Mouse (Mus musculus) MEL (cell line): ENCODE results near the gene Lims1. TPM values are rescaled to one million over a fixed set of nuclear protein-coding genes. Genes with fewer than 3 reads are reported as not detected.

Experiments used
- DNase-seq: peaks from one replicate; pipeline ENCODE4 v3.0.0; 2011; ENCODE audit warnings: low read depth, low spot score
- H3K27ac ChIP-seq: 2 replicates; pipeline ENCODE4 v1.5.1; 2012; ENCODE audit warnings: low read depth, mild to moderate bottlenecking, control low read depth, low read length, moderate library complexity; ENCODE audit not compliant: control insufficient read depth
- H3K27me3 ChIP-seq, 2 experiments: fragments of 150-350 bp in 1 of 2; sonication (generic) in 1 of 2; 2 replicates each; pipeline ENCODE4 v1.6.1; 2012; ENCODE audit warnings: low read length in 2 of 2, mild to moderate bottlenecking in 2 of 2, improper control_type of control experiment in 1 of 2, moderate library complexity in 1 of 2; ENCODE audit not compliant: insufficient read depth in 2 of 2, control insufficient read depth in 1 of 2
- H3K36me3 ChIP-seq, 2 experiments: 2 replicates each; pipeline ENCODE4 v1.6.1; 2012 to 2014; ENCODE audit warnings: low read length in 2 of 2, improper control_type of control experiment in 1 of 2, inconsistent platforms in 1 of 2, mild to moderate bottlenecking in 1 of 2; ENCODE audit not compliant: insufficient read depth in 2 of 2, control insufficient read depth in 1 of 2
- H3K4me1 ChIP-seq, 2 experiments: fragments of 150-350 bp in 1 of 2; sonication (generic) in 1 of 2; 2 replicates each; pipeline ENCODE4 v1.6.1; 2012; ENCODE audit warnings: low read length in 2 of 2, improper control_type of control experiment in 1 of 2, mild to moderate bottlenecking in 1 of 2; ENCODE audit not compliant: insufficient read depth in 2 of 2, control insufficient read depth in 1 of 2
- H3K4me3 ChIP-seq, 2 experiments: fragments of 150-350 bp in 1 of 2; sonication (generic) in 1 of 2; 2 replicates each; pipeline ENCODE4 v1.5.1; 2012; ENCODE audit warnings: low read depth in 2 of 2, low read length in 2 of 2, mild to moderate bottlenecking in 2 of 2, moderate library complexity in 2 of 2, control low read depth in 1 of 2, improper control_type of control experiment in 1 of 2; ENCODE audit not compliant: control insufficient read depth in 1 of 2, insufficient read depth in 1 of 2
- H3K79me2 ChIP-seq: 2 replicates; pipeline ENCODE4 v1.6.1; 2012; ENCODE audit warnings: mild to moderate bottlenecking, low read length, moderate library complexity; ENCODE audit not compliant: control insufficient read depth, poor library complexity, insufficient read depth
- H3K9ac ChIP-seq: 2 replicates; pipeline ENCODE4 v1.6.1; 2012; ENCODE audit warnings: low read depth, mild to moderate bottlenecking, control low read depth, low read length, moderate library complexity; ENCODE audit not compliant: control insufficient read depth, poor library complexity, severe bottlenecking
- H3K9me3 ChIP-seq: fragments of 150-350 bp; sonication (generic); replicated peaks from 2 replicates; pipeline ENCODE4 v1.6.1; 2012; ENCODE audit warnings: mild to moderate bottlenecking, low read length, improper control_type of control experiment, moderate library complexity; ENCODE audit not compliant: insufficient read depth
- BHLHE40 ChIP-seq: IDR thresholded peaks from 2 replicates; pipeline ENCODE4 v1.6.1; 2012; ENCODE audit warnings: low read depth, mild to moderate bottlenecking, inconsistent platforms, low read length, improper control_type of control experiment, borderline replicate concordance
- CHD1 ChIP-seq: IDR thresholded peaks from 2 replicates; pipeline ENCODE4 v1.6.1; 2012; ENCODE audit warnings: low read depth, mild to moderate bottlenecking, inconsistent platforms, low read length, improper control_type of control experiment
- CTCF ChIP-seq, 3 experiments: IDR thresholded peaks in 2 of 3; conservative IDR thresholded peaks in 1 of 3; 2 replicates each; pipeline ENCODE4 v1.5.1; 2011 to 2012; ENCODE audit warnings: low read length in 3 of 3, low read depth in 2 of 3, mild to moderate bottlenecking in 2 of 3, improper control_type of control experiment in 1 of 3, inconsistent platforms in 1 of 3, mixed read lengths in 1 of 3, moderate library complexity in 1 of 3; ENCODE audit not compliant: control insufficient read depth in 1 of 3, insufficient read depth in 1 of 3, poor library complexity in 1 of 3, severe bottlenecking in 1 of 3
- E2F4 ChIP-seq: IDR thresholded peaks from 2 replicates; pipeline ENCODE4 v1.6.1; 2011; ENCODE audit warnings: low read depth, low read length, improper control_type of control experiment, borderline replicate concordance
- ELF1 ChIP-seq: IDR thresholded peaks from 2 replicates; pipeline ENCODE4 v1.6.1; 2014; ENCODE audit warnings: low read depth, mild to moderate bottlenecking, inconsistent platforms, low read length, improper control_type of control experiment, moderate library complexity
- EP300 ChIP-seq, 2 experiments: IDR thresholded peaks; 2 replicates each; pipeline ENCODE4 v1.6.1; 2011; ENCODE audit warnings: improper control_type of control experiment in 2 of 2, low read length in 2 of 2, low read depth in 1 of 2, mild to moderate bottlenecking in 1 of 2
- KAT2A ChIP-seq: conservative IDR thresholded peaks from 2 replicates; pipeline ENCODE4 v1.6.1; 2012; ENCODE audit warnings: low read depth, low read length, improper control_type of control experiment, inconsistent platforms
- MAFK ChIP-seq: IDR thresholded peaks from 2 replicates; pipeline ENCODE4 v1.6.1; 2011; ENCODE audit warnings: low read depth, mild to moderate bottlenecking, low read length, improper control_type of control experiment, borderline replicate concordance
- MAX ChIP-seq: IDR thresholded peaks from 2 replicates; pipeline ENCODE4 v1.6.1; 2011; ENCODE audit warnings: low read length, improper control_type of control experiment
- MAZ ChIP-seq: IDR thresholded peaks from 2 replicates; pipeline ENCODE4 v1.6.1; 2012; ENCODE audit warnings: low read depth, mild to moderate bottlenecking, inconsistent platforms, low read length, improper control_type of control experiment
- MEF2A ChIP-seq: IDR thresholded peaks from 2 replicates; pipeline ENCODE4 v1.6.1; 2014; ENCODE audit warnings: low read depth, mild to moderate bottlenecking, inconsistent platforms, low read length, improper control_type of control experiment; ENCODE audit not compliant: poor library complexity, insufficient replicate concordance, severe bottlenecking; ENCODE audit errors: extremely low read depth
- MXI1 ChIP-seq: IDR thresholded peaks from 2 replicates; pipeline ENCODE4 v1.6.1; 2011; ENCODE audit warnings: mild to moderate bottlenecking, low read depth, low read length, improper control_type of control experiment
- MYC ChIP-seq: IDR thresholded peaks from 2 replicates; pipeline ENCODE4 v1.6.1; 2011; ENCODE audit warnings: low read depth, mild to moderate bottlenecking, low read length, improper control_type of control experiment, moderate library complexity
- NRF1 ChIP-seq: IDR thresholded peaks from 2 replicates; pipeline ENCODE4 v1.6.1; 2014; ENCODE audit warnings: low read depth, mild to moderate bottlenecking, inconsistent platforms, low read length, improper control_type of control experiment, moderate library complexity; ENCODE audit not compliant: poor library complexity, insufficient read depth, severe bottlenecking
- POLR2A ChIP-seq, 2 experiments: IDR thresholded peaks; 2 replicates each; pipeline ENCODE4 v1.6.1; 2011 to 2012; ENCODE audit warnings: low read length in 2 of 2, mild to moderate bottlenecking in 2 of 2, control low read depth in 1 of 2, improper control_type of control experiment in 1 of 2, low read depth in 1 of 2, moderate library complexity in 1 of 2; ENCODE audit not compliant: control insufficient read depth in 1 of 2, insufficient read depth in 1 of 2, poor library complexity in 1 of 2
- USF2 ChIP-seq, 2 experiments: IDR thresholded peaks; 2 replicates each; pipeline ENCODE4 v1.6.1; 2011 to 2012; ENCODE audit warnings: improper control_type of control experiment in 2 of 2, low read length in 2 of 2, borderline replicate concordance in 1 of 2, inconsistent platforms in 1 of 2, low read depth in 1 of 2, mild to moderate bottlenecking in 1 of 2; ENCODE audit not compliant: insufficient read depth in 1 of 2
- ZC3H11A ChIP-seq: IDR thresholded peaks from 2 replicates; pipeline ENCODE4 v1.6.1; 2012; ENCODE audit warnings: low read depth, mild to moderate bottlenecking, inconsistent platforms, low read length, improper control_type of control experiment
- ZNF384 ChIP-seq: IDR thresholded peaks from 2 replicates; pipeline ENCODE4 v1.6.1; 2012; ENCODE audit warnings: low read depth, mild to moderate bottlenecking, inconsistent platforms, low read length, improper control_type of control experiment
- polyA plus RNA-seq, 2 experiments: library from polyadenylated mRNA; stranded (reverse) in 1 of 2; unstranded in 1 of 2; fragments of >175 nt in 1 of 2; fragments of >200 nt in 1 of 2; gene quantifications; 2 replicates each; pipeline versions ENCODE4 v1.2.1 to v1.2.4; 2012; ENCODE audit warnings: low replicate concordance in 2 of 2, low read depth in 1 of 2; ENCODE audit not compliant: insufficient read length in 2 of 2, insufficient read depth in 1 of 2, missing spikeins in 1 of 2
- total RNA-seq: library from RNA; depleted of rRNA; stranded (reverse); fragments of 300-350 nt; gene quantifications from 2 replicates; pipeline ENCODE4 v1.2.3, GENCODE M21; 2012

Gene Lims1
- total and polyA plus RNA-seq, 3 experiments = 24.9 to 28.5 TPM; not detected in 1

DNA sequence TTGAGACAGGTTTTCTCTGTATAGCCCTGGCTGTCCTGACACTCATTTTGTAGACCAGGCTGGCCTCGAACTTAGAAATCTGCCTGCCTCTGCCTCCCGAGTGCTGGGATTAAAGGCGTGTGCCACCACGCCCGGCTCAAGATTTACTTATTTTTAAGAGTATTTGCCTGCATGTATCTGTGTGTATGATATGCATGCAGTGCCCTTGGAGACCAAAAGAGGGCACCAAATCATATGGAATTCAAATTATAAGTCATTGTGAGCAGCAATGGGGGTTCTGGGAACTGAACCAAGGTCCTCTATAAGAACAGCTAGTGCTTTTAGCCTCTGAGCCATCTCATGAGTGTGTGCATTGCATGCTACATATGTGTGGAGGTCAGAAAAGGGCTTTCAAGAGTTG, 10.4 kb upstream of the Lims1 start (continued):
- TF ChIP-seq MAFK (no peak), EP300 (IDR thresholded peaks at IDR 0.05; ENCODE audit: low read depth in 1 of 2, low read length in 2 of 2) (no peak), CTCF (IDR thresholded peaks at IDR 0.05 in 2 of 3, conservative IDR thresholded peaks at IDR 0.05 in 1 of 3; ENCODE audit: control insufficient read depth in 1 of 3, insufficient read depth in 1 of 3, low read depth in 2 of 3, low read length in 3 of 3, poor library complexity in 1 of 3, severe bottlenecking in 1 of 3) (peak in 2 of 3 experiments; percentile 35 to 61; a peak in 4 of 6 replicates), ZNF384 (no peak), MAZ (no peak), USF2 (IDR thresholded peaks at IDR 0.05; ENCODE audit: borderline replicate concordance in 1 of 2, insufficient read depth in 1 of 2, low read depth in 1 of 2, low read length in 2 of 2) (no peak), MYC (no peak), CHD1 (no peak), ELF1 (no peak), NRF1 (no peak)

DNA sequence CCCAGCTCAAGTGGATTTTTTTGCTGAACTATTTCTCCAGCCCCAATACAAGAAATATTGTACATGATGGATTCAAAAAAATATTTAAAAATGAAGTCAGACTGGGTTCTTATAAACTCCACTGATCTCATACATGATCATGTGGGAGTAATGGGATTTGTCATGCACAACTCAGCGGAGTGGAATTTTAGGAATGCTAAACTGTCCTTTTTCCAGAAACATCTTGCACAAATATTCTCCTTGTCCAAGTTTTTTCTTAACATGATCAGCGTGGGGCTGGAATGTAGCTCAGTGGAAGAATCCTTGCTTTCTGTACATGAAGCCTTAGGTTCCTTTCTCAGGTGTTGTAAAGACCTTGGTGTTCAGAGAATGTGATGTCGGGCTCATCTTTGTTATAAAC, 2.4 kb upstream of the Lims1 start:
- H3K4me3 ChIP-seq = no peak overlapping the region
- H3K27ac ChIP-seq = no peak overlapping the region
- H3K9me3 ChIP-seq = no peaks in the 10 kb centered on the region
- H3K27me3 ChIP-seq = no peaks in the 10 kb centered on the region
- H3K4me1 ChIP-seq = peaks cover 0 to 12% of the 10 kb centered on the region in 2 experiments; a peak in 2 of 4 replicates
- no peak for TF ChIP-seq BHLHE40
- TF ChIP-seq KAT2A = no peak
- TF ChIP-seq NRF1 = no peak
- H3K9ac ChIP-seq = no peak overlapping the region
- H3K79me2 ChIP-seq = peaks cover 10% of the 10 kb centered on the region
- peaks cover 0 to 10% of the 10 kb centered on the region in 2 experiments; a peak in 2 of 4 replicates for H3K36me3 ChIP-seq
- DNase-seq = no peak

DNA sequence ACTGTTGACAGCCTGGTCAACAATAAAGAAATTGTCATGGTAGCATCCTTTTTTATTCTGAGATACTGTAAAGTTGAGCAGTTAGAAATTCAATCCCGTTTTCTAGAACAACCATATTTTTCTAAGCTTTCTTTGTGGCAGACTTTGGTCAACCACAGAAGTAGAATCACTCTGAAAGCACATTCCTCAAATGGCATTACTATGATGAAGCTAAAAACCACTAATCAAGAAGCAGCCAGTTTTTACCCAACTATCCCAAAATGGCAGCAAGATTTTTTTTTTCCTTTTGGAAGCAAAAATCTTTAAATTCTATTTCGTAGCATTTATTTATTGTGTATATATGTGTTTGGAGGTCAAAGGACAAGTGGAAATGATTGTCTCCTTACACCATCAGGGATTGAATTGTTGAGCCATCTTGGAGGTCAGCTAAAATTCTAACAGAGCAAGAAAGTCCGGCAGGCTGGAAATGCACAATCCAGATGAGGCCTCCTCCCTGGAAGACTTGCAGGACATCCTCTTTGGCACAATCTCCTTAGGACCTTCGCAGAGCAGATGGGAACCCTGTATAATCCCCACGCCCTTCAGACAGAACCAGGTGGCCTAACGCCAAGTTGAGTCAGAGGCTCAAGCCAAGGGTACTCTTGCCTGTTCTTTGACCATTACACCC, 772 bp upstream of the Lims1 start:
- TF ChIP-seq MXI1 (no peak), MEF2A (no peak), EP300 (IDR thresholded peaks at IDR 0.05; ENCODE audit: low read depth in 1 of 2, low read length in 2 of 2) (no peak), E2F4 (no peak), ZC3H11A (no peak), CTCF (IDR thresholded peaks at IDR 0.05 in 2 of 3, conservative IDR thresholded peaks at IDR 0.05 in 1 of 3; ENCODE audit: control insufficient read depth in 1 of 3, insufficient read depth in 1 of 3, low read depth in 2 of 3, low read length in 3 of 3, poor library complexity in 1 of 3, severe bottlenecking in 1 of 3) (no peak), POLR2A (IDR thresholded peaks at IDR 0.05; ENCODE audit: control insufficient read depth in 1 of 2, insufficient read depth in 1 of 2, low read depth in 1 of 2, low read length in 2 of 2, poor library complexity in 1 of 2) (no peak; a peak in 1 of 4 replicates), MAX (no peak), ELF1 (no peak)
- Histone ChIP-seq H3K36me3 (peaks cover 0 to 10% of the 10 kb centered on the region in 2 experiments; a peak in 2 of 4 replicates), H3K9ac (peak overlapping the region; percentile 81), H3K27ac (peak overlapping the region; percentile 53), H3K9me3 (no peaks in the 10 kb centered on the region), H3K4me1 (peaks cover 0 to 14% of the 10 kb centered on the region in 2 experiments; a peak in 2 of 4 replicates), H3K4me3 (peak overlapping the region; percentile 81 to 94), H3K27me3 (no peaks in the 10 kb centered on the region), H3K79me2 (peaks cover 19% of the 10 kb centered on the region)
- DNase-seq = no peak
